Mouse (Mus musculus): ENCODE data around the gene Dmp1. TPM values are rescaled to one million over a fixed set of nuclear protein-coding genes. Genes with fewer than 3 reads are reported as not detected.

Dmp1 gene
- polyA plus RNA-seq, 1 experiment from 2014 or later, result 0.66 TPM

GRCm38 (mm10) chr5:104187281-104187680 lies 15.1 kb upstream of the Dmp1 start:
- no peak overlapping the region for H3K27ac ChIP-seq (replicated peaks; ENCODE audit: low read depth, low read length)
- no peaks in the 10 kb centered on the region; the same call in 1 of the 2 replicates for H3K9me3 ChIP-seq (ENCODE audit: control insufficient read depth, low read length)
- 82% methylated on average over 3 of the region's 3 CpGs for WGBS
- DNase-seq, result no peak
- no peaks in the 10 kb centered on the region for H3K4me1 ChIP-seq (ENCODE audit: control insufficient read depth, insufficient read depth, low read length)
- H3K27me3 ChIP-seq (ENCODE audit: control insufficient read depth, insufficient read depth, low read length), result no peaks in the 10 kb centered on the region
- no peak overlapping the region for H3K4me2 ChIP-seq (ENCODE audit: low read length)
- no peaks in the 10 kb centered on the region for H3K36me3 ChIP-seq (ENCODE audit: control insufficient read depth, insufficient read depth, low read length)
- H3K9ac ChIP-seq (replicated peaks; ENCODE audit: low read length), result no peak overlapping the region
- no peak overlapping the region for H3K4me3 ChIP-seq (replicated peaks; ENCODE audit: low read depth, low read length)
- ATAC-seq (ENCODE audit: low FRiP score, low TSS enrichment), result no peak

GRCm38 (mm10) chr5:104195086-104195485 lies 7.3 kb upstream of the Dmp1 start:
- Histone ChIP-seq H3K4me3 (replicated peaks; ENCODE audit: low read depth, low read length) (no peak overlapping the region), H3K4me1 (ENCODE audit: control insufficient read depth, insufficient read depth, low read length) (no peaks in the 10 kb centered on the region), H3K36me3 (ENCODE audit: control insufficient read depth, insufficient read depth, low read length) (no peaks in the 10 kb centered on the region), H3K27ac (replicated peaks; ENCODE audit: low read depth, low read length) (no peak overlapping the region), H3K9me3 (ENCODE audit: control insufficient read depth, low read length) (no peaks in the 10 kb centered on the region), H3K27me3 (ENCODE audit: control insufficient read depth, insufficient read depth, low read length) (no peaks in the 10 kb centered on the region), H3K4me2 (ENCODE audit: low read length) (no peak overlapping the region), H3K9ac (replicated peaks; ENCODE audit: low read length) (no peak overlapping the region)
- WGBS, result 78% methylated on average over 1 of the region's 1 CpGs
- no peak for ATAC-seq (ENCODE audit: low FRiP score, low TSS enrichment)
- DNase-seq, result no peak

- DNase-seq (no peak), ATAC-seq (ENCODE audit: low FRiP score, low TSS enrichment) (no peak)
- Histone ChIP-seq H3K9me3 (ENCODE audit: control insufficient read depth, low read length) (no peaks in the 10 kb centered on the region), H3K27ac (replicated peaks; ENCODE audit: low read depth, low read length) (no peak overlapping the region), H3K36me3 (ENCODE audit: control insufficient read depth, insufficient read depth, low read length) (no peaks in the 10 kb centered on the region), H3K4me2 (ENCODE audit: low read length) (no peak overlapping the region), H3K4me1 (ENCODE audit: control insufficient read depth, insufficient read depth, low read length) (no peaks in the 10 kb centered on the region), H3K9ac (replicated peaks; ENCODE audit: low read length) (no peak overlapping the region), H3K4me3 (replicated peaks; ENCODE audit: low read depth, low read length) (no peak overlapping the region), H3K27me3 (ENCODE audit: control insufficient read depth, insufficient read depth, low read length) (no peaks in the 10 kb centered on the region)
- 92% methylated on average over 12 of the region's 12 CpGs for WGBS
These were observed 1.1 kb upstream of the Dmp1 start for GRCm38 (mm10) chr5:104201153-104201950.

DNA sequence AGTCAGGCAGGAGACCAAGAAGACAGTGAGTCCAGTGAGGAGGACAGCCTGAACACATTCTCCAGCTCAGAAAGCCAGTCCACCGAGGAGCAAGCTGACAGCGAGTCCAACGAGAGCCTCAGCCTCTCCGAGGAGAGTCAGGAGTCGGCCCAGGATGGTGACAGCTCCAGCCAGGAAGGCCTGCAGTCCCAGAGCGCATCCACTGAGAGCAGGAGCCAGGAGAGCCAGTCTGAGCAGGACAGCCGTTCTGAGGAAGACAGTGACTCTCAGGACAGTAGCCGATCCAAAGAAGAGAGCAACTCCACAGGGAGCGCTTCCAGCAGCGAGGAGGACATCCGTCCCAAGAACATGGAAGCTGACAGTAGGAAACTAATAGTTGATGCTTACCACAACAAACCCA lies 10.1 kb downstream of the Dmp1 start:
- no peaks in the 10 kb centered on the region for H3K4me1 ChIP-seq (ENCODE audit: control insufficient read depth, insufficient read depth, low read length)
- H3K9ac ChIP-seq (replicated peaks; ENCODE audit: low read length), result no peak overlapping the region
- no peaks in the 10 kb centered on the region for H3K9me3 ChIP-seq (ENCODE audit: control insufficient read depth, low read length)
- no peaks in the 10 kb centered on the region for H3K36me3 ChIP-seq (ENCODE audit: control insufficient read depth, insufficient read depth, low read length)
- H3K27ac ChIP-seq (replicated peaks; ENCODE audit: low read depth, low read length), result no peak overlapping the region
- no peaks in the 10 kb centered on the region for H3K27me3 ChIP-seq (ENCODE audit: control insufficient read depth, insufficient read depth, low read length)
- ATAC-seq (ENCODE audit: low FRiP score, low TSS enrichment) (no peak), DNase-seq (no peak)
- 82% methylated on average over 11 of the region's 11 CpGs for WGBS
- no peak overlapping the region for H3K4me3 ChIP-seq (replicated peaks; ENCODE audit: low read depth, low read length)
- H3K4me2 ChIP-seq (ENCODE audit: low read length), result no peak overlapping the region

GRCm38 (mm10) chr5:104218926-104219325 lies 16.5 kb downstream of the Dmp1 start:
- ATAC-seq (ENCODE audit: low FRiP score, low TSS enrichment) (no peak), DNase-seq (peak; percentile 76)
- Histone ChIP-seq H3K4me3 (replicated peaks; ENCODE audit: low read depth, low read length) (no peak overlapping the region), H3K4me2 (ENCODE audit: low read length) (no peak overlapping the region), H3K9ac (replicated peaks; ENCODE audit: low read length) (no peak overlapping the region), H3K27me3 (ENCODE audit: control insufficient read depth, insufficient read depth, low read length) (no peaks in the 10 kb centered on the region), H3K9me3 (ENCODE audit: control insufficient read depth, low read length) (no peaks in the 10 kb centered on the region), H3K36me3 (ENCODE audit: control insufficient read depth, insufficient read depth, low read length) (no peaks in the 10 kb centered on the region), H3K27ac (replicated peaks; ENCODE audit: low read depth, low read length) (no peak overlapping the region), H3K4me1 (ENCODE audit: control insufficient read depth, insufficient read depth, low read length) (no peaks in the 10 kb centered on the region)
- WGBS, result 34% methylated on average over 5 of the region's 5 CpGs

GRCm38 (mm10) chr5:104224299-104224698 lies 21.9 kb downstream of the Dmp1 start:
- Histone ChIP-seq H3K27me3 (ENCODE audit: control insufficient read depth, insufficient read depth, low read length) (no peaks in the 10 kb centered on the region), H3K4me1 (ENCODE audit: control insufficient read depth, insufficient read depth, low read length) (no peaks in the 10 kb centered on the region), H3K4me2 (ENCODE audit: low read length) (no peak overlapping the region), H3K9me3 (ENCODE audit: control insufficient read depth, low read length) (no peaks in the 10 kb centered on the region), H3K27ac (replicated peaks; ENCODE audit: low read depth, low read length) (no peak overlapping the region), H3K9ac (replicated peaks; ENCODE audit: low read length) (no peak overlapping the region), H3K36me3 (ENCODE audit: control insufficient read depth, insufficient read depth, low read length) (no peaks in the 10 kb centered on the region), H3K4me3 (replicated peaks; ENCODE audit: low read depth, low read length) (no peak overlapping the region)
- no peak for DNase-seq
- 87% methylated on average over 3 of the region's 3 CpGs for WGBS
- ATAC-seq (ENCODE audit: low FRiP score, low TSS enrichment), result no peak

DNA sequence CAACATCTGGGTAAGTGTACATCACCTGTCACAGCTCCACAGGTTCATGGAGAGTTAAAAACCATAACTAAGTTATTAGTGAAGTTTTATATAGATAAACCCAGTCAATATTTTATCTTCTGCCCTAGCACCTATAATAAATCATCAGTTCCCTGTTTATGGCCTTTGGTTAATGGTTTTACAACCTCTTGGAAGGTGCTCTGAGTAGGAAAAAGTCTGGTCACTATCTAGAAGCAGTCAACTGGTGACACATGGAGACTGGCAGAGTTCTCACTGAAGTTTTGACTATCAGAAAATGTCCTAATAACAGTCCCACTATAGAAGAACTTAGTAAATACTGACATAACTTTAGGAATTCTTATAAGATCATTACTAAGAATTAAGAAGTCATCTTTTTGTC lies 22.3 kb downstream of the Dmp1 start:
- Histone ChIP-seq H3K27ac (replicated peaks; ENCODE audit: low read depth, low read length) (no peak overlapping the region), H3K4me2 (ENCODE audit: low read length) (no peak overlapping the region), H3K4me1 (ENCODE audit: control insufficient read depth, insufficient read depth, low read length) (no peaks in the 10 kb centered on the region), H3K9me3 (ENCODE audit: control insufficient read depth, low read length) (no peaks in the 10 kb centered on the region), H3K4me3 (replicated peaks; ENCODE audit: low read depth, low read length) (no peak overlapping the region), H3K9ac (replicated peaks; ENCODE audit: low read length) (no peak overlapping the region), H3K36me3 (ENCODE audit: control insufficient read depth, insufficient read depth, low read length) (no peaks in the 10 kb centered on the region), H3K27me3 (ENCODE audit: control insufficient read depth, insufficient read depth, low read length) (no peaks in the 10 kb centered on the region)
- ATAC-seq (ENCODE audit: low FRiP score, low TSS enrichment), result no peak
- no peak for DNase-seq

DNA sequence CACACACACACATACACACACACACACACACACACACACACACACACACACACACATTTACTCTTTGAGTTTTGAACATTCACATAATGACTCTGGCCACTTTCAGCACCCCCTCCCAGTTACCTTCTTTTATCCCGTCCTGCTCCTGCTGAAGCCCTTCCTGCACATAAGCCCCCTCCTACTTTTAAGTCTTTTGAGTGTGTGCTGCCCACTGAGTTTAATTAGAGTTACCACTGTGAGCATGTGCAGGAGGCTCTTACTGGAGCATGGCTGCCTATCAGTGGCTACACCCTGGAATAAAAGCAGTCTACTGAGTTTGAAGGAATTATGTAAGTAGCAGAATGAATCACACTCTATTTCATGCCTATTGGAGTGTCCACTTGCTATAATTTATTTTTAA lies 26.1 kb downstream of the Dmp1 start:
- no peak for ATAC-seq (ENCODE audit: low FRiP score, low TSS enrichment)
- H3K36me3 ChIP-seq (ENCODE audit: control insufficient read depth, insufficient read depth, low read length), result no peaks in the 10 kb centered on the region
- no peak overlapping the region for H3K4me3 ChIP-seq (replicated peaks; ENCODE audit: low read depth, low read length)
- H3K4me1 ChIP-seq (ENCODE audit: control insufficient read depth, insufficient read depth, low read length), result no peaks in the 10 kb centered on the region
- peak; percentile 3 for DNase-seq
- no peak overlapping the region for H3K4me2 ChIP-seq (ENCODE audit: low read length)
- H3K27ac ChIP-seq (replicated peaks; ENCODE audit: low read depth, low read length), result no peak overlapping the region
- no peaks in the 10 kb centered on the region for H3K27me3 ChIP-seq (ENCODE audit: control insufficient read depth, insufficient read depth, low read length)
- no peaks in the 10 kb centered on the region for H3K9me3 ChIP-seq (ENCODE audit: control insufficient read depth, low read length)
- H3K9ac ChIP-seq (replicated peaks; ENCODE audit: low read length), result no peak overlapping the region
- WGBS, result 13% methylated on average over 1 of the region's 1 CpGs

DNA sequence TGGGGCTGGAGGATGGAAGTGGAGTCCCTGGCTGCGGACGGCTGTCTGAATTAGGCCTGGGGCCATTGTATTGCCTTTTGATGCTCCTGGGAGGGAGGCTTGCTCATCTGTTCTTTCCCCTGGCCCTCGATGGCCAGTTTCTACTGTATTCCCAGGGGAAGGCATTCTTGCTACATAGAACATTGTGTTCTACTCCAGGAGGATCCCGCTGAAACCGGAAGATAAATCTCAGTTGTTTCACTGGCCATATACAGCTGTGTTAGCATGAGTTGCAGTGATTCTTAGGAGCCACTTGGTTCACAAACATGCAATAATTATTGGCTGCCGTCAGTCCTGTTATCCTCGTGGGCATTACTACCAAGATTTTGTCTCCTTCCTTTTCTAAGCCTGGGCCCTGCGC lies 34.3 kb downstream of the Dmp1 start:
- no peak overlapping the region for H3K4me3 ChIP-seq (replicated peaks; ENCODE audit: low read depth, low read length)
- no peaks in the 10 kb centered on the region for H3K4me1 ChIP-seq (ENCODE audit: control insufficient read depth, insufficient read depth, low read length)
- H3K4me2 ChIP-seq (ENCODE audit: low read length), result no peak overlapping the region
- ATAC-seq (ENCODE audit: low FRiP score, low TSS enrichment) (no peak), DNase-seq (no peak)
- no peak overlapping the region for H3K9ac ChIP-seq (replicated peaks; ENCODE audit: low read length)
- H3K27ac ChIP-seq (replicated peaks; ENCODE audit: low read depth, low read length), result no peak overlapping the region
- H3K9me3 ChIP-seq (ENCODE audit: control insufficient read depth, low read length), result no peaks in the 10 kb centered on the region
- H3K36me3 ChIP-seq (ENCODE audit: control insufficient read depth, insufficient read depth, low read length), result no peaks in the 10 kb centered on the region
- 83% methylated on average over 8 of the region's 8 CpGs for WGBS
- H3K27me3 ChIP-seq (ENCODE audit: control insufficient read depth, insufficient read depth, low read length), result no peaks in the 10 kb centered on the region

Data from midbrain, embryonic 14.5 days (tissue).